Mouse (Mus musculus) kidney, postnatal 25 days (tissue): ENCODE data around the gene Gm10408.
"Not testable (repeated sequence)": the region's sequence is repeated elsewhere in the genome, so short reads cannot be mapped to it uniquely, and the experiment has no call there.

Experiments
- DNase-seq, 2 experiments: peaks; one replicate each; pipeline ENCODE4 v3.0.0; 2021; ENCODE audit warnings: mixed read lengths in 2 of 2

Gm10408 gene

DNA sequence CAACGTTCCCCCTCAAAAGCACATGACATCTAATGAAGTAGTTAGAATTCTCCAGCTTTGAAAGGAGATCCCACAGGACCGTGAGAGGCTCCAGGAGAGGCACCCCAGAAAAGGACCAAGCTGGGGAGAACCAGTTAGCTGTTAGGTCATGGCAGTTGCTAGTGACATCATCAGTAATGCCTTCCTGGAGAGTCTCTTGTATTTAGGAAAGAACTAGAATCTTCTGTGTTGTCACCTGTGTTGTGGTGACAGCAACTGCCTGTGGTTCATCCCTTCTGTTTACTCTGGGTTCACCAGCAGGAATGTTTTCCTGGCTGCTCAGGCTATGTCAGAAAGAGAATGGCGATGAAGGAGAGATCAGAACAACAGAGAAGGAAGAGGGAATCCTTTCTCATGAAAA, at the start of gene Gm10408:
Gm10408 (plus strand) TSS at position 301 of the 400 bp plus-strand sequence.
- not testable (repeated sequence) for DNase-seq

GRCm38 (mm10) chr14:3412314-3412713, 36.9 kb upstream of the Gm10408 start, which contains the start of gene Gm10409:
TSS of gene Gm10409 (plus strand) at chr14:3412614.
- not testable (repeated sequence) for DNase-seq

DNA sequence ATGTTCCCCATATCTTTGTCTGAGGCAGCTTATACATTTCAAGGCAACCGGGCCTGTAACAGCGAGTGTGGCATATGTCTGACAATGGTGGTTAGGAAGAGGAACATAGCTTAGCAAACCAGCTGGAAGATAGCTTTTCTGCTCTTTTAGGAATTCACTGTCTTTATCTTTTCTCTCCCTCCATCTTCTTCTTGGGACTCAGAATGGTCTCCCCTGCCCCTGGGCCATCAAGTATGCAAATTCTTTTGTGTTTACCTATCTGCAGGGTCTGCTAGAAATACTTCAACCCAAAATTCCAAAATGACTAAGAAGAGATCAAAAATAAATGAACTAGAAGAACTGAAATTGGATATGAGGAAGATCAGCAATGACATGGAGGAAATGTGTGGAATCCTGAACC, 21.4 kb upstream of the Gm10408 start, which contains the start of gene Gm3005:
Gm3005 (plus strand) TSS at position 301 of the 400 bp plus-strand sequence.
- DNase-seq: not testable (repeated sequence)
